Mouse (Mus musculus) mesoderm, embryonic 11.5 days (tissue): Measurements from ENCODE around the gene Klhdc4.

Source experiments
- DNase-seq: peaks from one replicate; pipeline ENCODE4 v3.0.0-alpha.2; 2012; ENCODE audit warnings: low read depth, low spot score

Klhdc4 gene

DNA sequence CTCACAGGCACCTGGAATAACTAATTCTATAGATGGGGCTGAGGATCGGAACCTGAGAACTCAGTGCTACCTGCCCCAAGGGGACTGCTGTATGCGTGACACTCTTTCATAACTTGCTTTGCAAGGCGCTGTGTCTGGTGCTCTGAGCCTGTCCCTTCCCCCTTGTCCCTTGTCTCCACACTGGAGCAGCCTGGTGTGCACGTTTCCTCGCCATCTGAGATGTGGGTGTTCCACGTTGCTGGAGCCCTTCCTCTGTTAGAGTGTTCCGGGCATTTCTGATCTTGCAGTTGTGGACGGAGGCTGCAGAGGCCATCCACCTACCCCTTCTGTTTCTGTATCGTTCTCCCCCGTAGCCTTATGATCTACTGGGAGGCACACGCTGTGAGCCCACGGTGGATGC, 70.9 kb downstream of the Klhdc4 start:
- no peak for DNase-seq

- peak; percentile 84 for DNase-seq
These were observed 78.0 kb downstream of the Klhdc4 start for GRCm38 (mm10) chr8:121751407-121751806.

GRCm38 (mm10) chr8:121750512-121750911, 78.9 kb downstream of the Klhdc4 start:
- DNase-seq: no peak

- DNase-seq: no peak
These were observed 79.9 kb downstream of the Klhdc4 start for GRCm38 (mm10) chr8:121749501-121749900.
